Mouse (Mus musculus) embryonic facial prominence, embryonic 10.5 days (tissue): ENCODE measurements at regions not wholly inside any gene's neighbourhood (a gene's known extent, or its start where the extent isn't known, plus 50 kb on each side); places are given as distances from the start of the nearest gene placed in this dataset.

Experiments used
- DNase-seq: peaks from one replicate; pipeline ENCODE4 v3.0.0-alpha.2; 2017; ENCODE audit warnings: low spot score
- H3K27ac ChIP-seq: fragments of 300-500 bp; sonication (generic); replicated peaks from 2 replicates; pipeline ENCODE4 v1.5.1; 2016; ENCODE audit warnings: mild to moderate bottlenecking
- H3K27me3 ChIP-seq: fragments of 300-500 bp; sonication (generic); replicated peaks from 2 replicates; pipeline ENCODE4 v1.6.1; 2016; ENCODE audit warnings: low read depth, mild to moderate bottlenecking; ENCODE audit not compliant: poor library complexity, severe bottlenecking
- H3K36me3 ChIP-seq: fragments of 300-500 bp; sonication (generic); replicated peaks from 2 replicates; pipeline ENCODE4 v1.6.1; 2016; ENCODE audit warnings: mild to moderate bottlenecking, moderate library complexity
- H3K4me1 ChIP-seq: fragments of 300-500 bp; sonication (generic); 2 replicates; pipeline ENCODE4 v1.6.1; 2016
- H3K4me3 ChIP-seq: fragments of 300-500 bp; sonication (generic); 2 replicates; pipeline ENCODE4 v1.5.1; 2016; ENCODE audit warnings: mild to moderate bottlenecking, moderate library complexity
- H3K9me3 ChIP-seq: fragments of 300-500 bp; sonication (generic); 2 replicates; pipeline ENCODE4 v1.6.1; 2016; ENCODE audit warnings: mild to moderate bottlenecking
- WGBS: fragments of 180-500 bp; shearing (Covaris S2); methylation state at CpG from one replicate; pipeline ENCODE4 v1.1.7; 2016; 5-methylcytosine and 5-hydroxymethylcytosine counted together

GRCm38 (mm10) chr8:78944367-78944766 is 83.9 kb upstream of the Zfp827 start:
- Histone ChIP-seq H3K4me1 (no peaks in the 10 kb centered on the region), H3K4me3 (no peak overlapping the region), H3K27me3 (no peaks in the 10 kb centered on the region), H3K27ac (no peak overlapping the region), H3K9me3 (no peaks in the 10 kb centered on the region), H3K36me3 (no peaks in the 10 kb centered on the region)
- 95% methylated on average over 1 of the region's 1 CpGs for WGBS
- DNase-seq = no peak

GRCm38 (mm10) chr8:78945607-78946006 is 82.6 kb upstream of the Zfp827 start:
- no peak overlapping the region for H3K27ac ChIP-seq
- WGBS = 59% methylated on average over 1 of the region's 1 CpGs
- no peaks in the 10 kb centered on the region for H3K4me1 ChIP-seq
- no peak overlapping the region for H3K4me3 ChIP-seq
- no peaks in the 10 kb centered on the region for H3K9me3 ChIP-seq
- no peaks in the 10 kb centered on the region for H3K36me3 ChIP-seq
- no peak for DNase-seq
- H3K27me3 ChIP-seq = no peaks in the 10 kb centered on the region

- no peak for DNase-seq
- Histone ChIP-seq H3K4me3 (no peak overlapping the region), H3K27ac (no peak overlapping the region), H3K9me3 (no peaks in the 10 kb centered on the region), H3K36me3 (no peaks in the 10 kb centered on the region), H3K4me1 (no peaks in the 10 kb centered on the region), H3K27me3 (no peaks in the 10 kb centered on the region)
- WGBS = 85% methylated on average over 2 of the region's 2 CpGs
These were observed 82.2 kb upstream of the Zfp827 start for GRCm38 (mm10) chr8:78946085-78946484.

DNA sequence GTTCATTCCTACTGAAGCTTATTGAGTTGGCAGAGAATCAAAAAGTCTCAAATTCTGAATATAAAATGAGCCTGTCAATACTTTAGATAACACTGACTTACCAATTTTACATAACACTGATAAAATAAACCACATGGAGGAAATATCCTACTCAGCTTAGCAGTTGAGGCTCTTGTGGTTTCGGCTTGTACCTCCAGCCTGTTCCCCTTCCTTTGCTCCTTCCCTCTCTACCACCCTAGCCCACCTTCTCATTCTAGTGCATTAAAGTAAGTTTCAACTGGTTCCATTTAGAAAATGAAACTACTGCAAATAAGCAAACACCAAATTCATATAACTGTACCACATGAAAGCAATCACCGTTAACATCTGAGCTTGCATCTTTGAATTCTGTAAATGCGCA is 53.2 kb upstream of the Zfp827 start:
- no peaks in the 10 kb centered on the region for H3K27me3 ChIP-seq
- no peak overlapping the region for H3K27ac ChIP-seq
- H3K4me3 ChIP-seq = no peak overlapping the region
- 93% methylated on average over 3 of the region's 3 CpGs for WGBS
- no peaks in the 10 kb centered on the region for H3K36me3 ChIP-seq
- no peak for DNase-seq
- H3K9me3 ChIP-seq = no peaks in the 10 kb centered on the region
- peaks cover 4% of the 10 kb centered on the region for H3K4me1 ChIP-seq
